Mouse (Mus musculus): ENCODE measurements around the gene Ndufb3. TPM values are rescaled to one million over a fixed set of nuclear protein-coding genes. Genes with fewer than 3 reads are reported as not detected.
"Not testable (repeated sequence)": the region's sequence is repeated elsewhere in the genome, so short reads cannot be mapped to it uniquely, and the experiment has no call there.

Gene Ndufb3
- 33.6 to 51.9 TPM (median 45.8 TPM) in 3 replicates for total RNA-seq (2017)

DNA sequence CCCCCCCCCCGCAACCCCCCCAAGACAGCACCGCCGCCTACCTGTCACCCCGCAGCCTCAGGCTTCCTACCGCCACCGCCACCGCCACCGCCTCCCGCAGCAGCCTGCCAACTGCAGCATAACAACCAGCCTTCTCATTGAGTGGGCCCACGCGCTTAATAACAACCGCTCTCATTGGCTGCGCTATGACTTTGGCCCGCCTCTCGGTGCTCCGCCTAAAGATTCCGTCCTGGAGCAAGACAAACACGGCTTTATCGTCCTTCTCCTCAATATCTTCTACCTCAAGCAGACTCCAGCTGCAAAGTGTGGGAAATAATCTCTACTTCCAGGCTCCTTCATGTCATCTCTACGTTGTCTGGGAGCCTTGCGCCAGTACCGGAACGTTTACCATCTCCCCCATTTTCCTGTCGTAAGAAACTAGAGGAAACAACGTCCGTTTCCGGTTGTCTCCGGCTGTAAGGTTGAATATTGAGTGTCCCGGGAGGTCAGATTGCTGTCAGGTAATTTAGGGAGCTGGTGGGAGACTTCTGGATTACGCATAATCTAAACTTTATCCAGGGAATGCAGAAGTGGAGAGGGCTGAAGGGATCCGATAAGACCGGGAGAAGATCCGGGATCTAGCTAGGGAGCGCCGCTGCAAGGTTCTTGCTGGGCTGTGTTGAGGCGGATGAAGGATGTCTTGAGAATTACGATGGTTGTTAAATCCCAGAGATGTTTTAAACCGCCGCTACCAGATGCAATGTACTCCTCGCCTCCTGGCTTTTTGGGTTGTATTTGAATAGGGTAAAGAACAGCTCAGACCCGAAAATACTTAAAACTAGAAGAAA is at the start of gene Ndufb3, which contains the start of gene Fam126b:
Gene Ndufb3 (plus strand): TSS at position 214 of the 827 bp plus-strand sequence.
Gene Fam126b (minus strand): TSS at position 153 of the 827 bp plus-strand sequence.
- ATAC-seq (replicated peaks; ENCODE audit: insufficient number of reproducible peaks, low FRiP score, low TSS enrichment, poor library complexity, severe bottlenecking) = peak; percentile 99

DNA sequence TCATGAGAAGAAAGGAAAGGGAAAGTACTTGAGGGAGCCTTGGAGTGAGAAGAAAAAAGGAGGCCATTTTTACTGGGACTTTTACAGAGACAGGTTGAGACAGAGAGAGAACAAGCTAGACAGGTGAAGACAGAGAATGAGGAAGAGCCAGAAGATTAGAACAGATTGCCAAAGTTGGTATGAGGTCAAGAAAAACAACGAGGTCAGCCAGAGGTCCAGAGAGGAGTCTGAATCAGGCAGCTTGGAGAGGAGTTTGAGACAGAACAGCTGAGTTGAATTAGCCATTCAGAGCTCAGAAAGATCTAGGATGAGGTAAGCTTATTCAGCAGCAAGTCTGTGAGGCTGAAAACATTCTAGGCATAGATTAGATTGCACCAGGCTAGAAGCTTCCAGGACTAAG is 44.8 kb upstream of the Ndufb3 start:
- no peak for ATAC-seq (replicated peaks; ENCODE audit: insufficient number of reproducible peaks, low FRiP score, low TSS enrichment, poor library complexity, severe bottlenecking)

GRCm38 (mm10) chr1:58560370-58560769 is 25.8 kb upstream of the Ndufb3 start:
- not testable (repeated sequence) for ATAC-seq (replicated peaks; ENCODE audit: insufficient number of reproducible peaks, low FRiP score, low TSS enrichment, poor library complexity, severe bottlenecking)

GRCm38 (mm10) chr1:58562455-58562854 is 23.7 kb upstream of the Ndufb3 start:
- ATAC-seq (replicated peaks; ENCODE audit: insufficient number of reproducible peaks, low FRiP score, low TSS enrichment, poor library complexity, severe bottlenecking) = 0 out of 2 replicates have a peak, but pooled peaks have one; percentile 50

GRCm38 (mm10) chr1:58564981-58565380 is 21.2 kb upstream of the Ndufb3 start:
- ATAC-seq (replicated peaks; ENCODE audit: insufficient number of reproducible peaks, low FRiP score, low TSS enrichment, poor library complexity, severe bottlenecking) = no peak

DNA sequence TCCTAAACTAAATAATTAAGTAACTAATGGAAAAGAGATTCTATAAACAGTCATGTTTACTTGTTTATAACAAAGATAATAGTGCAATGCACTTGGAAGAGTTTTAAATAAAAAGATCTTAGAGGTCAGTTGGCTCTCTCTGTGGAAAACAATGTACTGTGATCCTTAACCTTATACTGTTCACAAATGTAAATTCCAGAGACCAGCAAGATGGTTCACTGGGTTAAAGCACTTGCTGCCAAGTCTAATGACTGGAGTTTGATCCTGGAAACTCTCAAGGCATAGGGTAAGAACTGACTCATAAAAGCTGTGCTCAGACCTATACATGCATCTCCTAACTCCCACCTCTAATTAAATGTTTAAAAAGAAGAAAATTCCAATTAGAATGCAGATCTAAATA is 19.6 kb upstream of the Ndufb3 start:
- ATAC-seq (replicated peaks; ENCODE audit: insufficient number of reproducible peaks, low FRiP score, low TSS enrichment, poor library complexity, severe bottlenecking) = no peak

GRCm38 (mm10) chr1:58568456-58569130 is 17.6 kb upstream of the Ndufb3 start:
- ATAC-seq (replicated peaks; ENCODE audit: insufficient number of reproducible peaks, low FRiP score, low TSS enrichment, poor library complexity, severe bottlenecking) = no peak

GRCm38 (mm10) chr1:58570437-58570836 is 15.7 kb upstream of the Ndufb3 start:
- no peak for ATAC-seq (replicated peaks; ENCODE audit: insufficient number of reproducible peaks, low FRiP score, low TSS enrichment, poor library complexity, severe bottlenecking)

- no peak for ATAC-seq (replicated peaks; ENCODE audit: insufficient number of reproducible peaks, low FRiP score, low TSS enrichment, poor library complexity, severe bottlenecking)
Measured at GRCm38 (mm10) chr1:58579179-58579578, 7.0 kb upstream of the Ndufb3 start.

GRCm38 (mm10) chr1:58582611-58583010 is 3.6 kb upstream of the Ndufb3 start:
- no peak for ATAC-seq (replicated peaks; ENCODE audit: insufficient number of reproducible peaks, low FRiP score, low TSS enrichment, poor library complexity, severe bottlenecking)

GRCm38 (mm10) chr1:58584271-58584670 is 1.9 kb upstream of the Ndufb3 start:
- ATAC-seq (replicated peaks; ENCODE audit: insufficient number of reproducible peaks, low FRiP score, low TSS enrichment, poor library complexity, severe bottlenecking) = no peak

DNA sequence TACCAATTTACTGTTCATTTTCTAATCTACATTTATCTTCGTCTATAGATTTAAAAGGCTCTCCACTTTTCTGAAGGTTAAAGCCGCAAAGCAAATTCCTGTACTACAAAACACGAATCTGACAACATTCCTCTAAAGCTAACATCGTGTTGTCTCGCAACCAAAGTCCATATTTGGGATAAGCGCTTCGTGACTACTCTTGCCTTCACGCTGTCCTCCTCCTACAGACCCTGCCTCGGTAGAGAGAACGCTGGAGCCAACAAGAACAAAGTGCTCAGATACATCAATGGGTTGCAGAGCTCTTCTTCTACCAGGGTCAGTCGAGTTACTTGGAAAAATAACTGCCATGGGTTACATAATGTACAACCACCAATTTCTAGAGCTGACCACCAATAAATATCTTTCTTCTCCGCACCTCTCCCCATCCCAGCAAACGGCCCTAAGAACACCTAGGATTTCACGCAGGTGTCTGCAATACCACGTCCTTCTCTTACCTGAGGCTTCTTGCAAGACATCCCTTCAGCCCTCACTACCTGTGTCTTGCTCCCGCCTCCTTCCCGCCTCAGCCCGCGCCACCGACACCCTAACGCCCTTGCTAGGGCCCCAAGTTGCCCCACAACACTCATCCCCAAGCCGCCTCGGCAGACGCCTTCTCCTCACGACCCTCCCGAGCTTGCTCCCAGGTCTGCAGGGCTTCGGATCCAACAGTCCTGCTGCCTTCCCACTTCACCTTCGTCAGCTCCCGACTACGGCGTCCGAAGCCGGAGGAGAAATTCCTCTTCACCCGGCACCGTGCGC is 612 bp upstream of the Ndufb3 start:
- peak; percentile 14; the same call in 1 of the 2 replicates for ATAC-seq (replicated peaks; ENCODE audit: insufficient number of reproducible peaks, low FRiP score, low TSS enrichment, poor library complexity, severe bottlenecking)

DNA sequence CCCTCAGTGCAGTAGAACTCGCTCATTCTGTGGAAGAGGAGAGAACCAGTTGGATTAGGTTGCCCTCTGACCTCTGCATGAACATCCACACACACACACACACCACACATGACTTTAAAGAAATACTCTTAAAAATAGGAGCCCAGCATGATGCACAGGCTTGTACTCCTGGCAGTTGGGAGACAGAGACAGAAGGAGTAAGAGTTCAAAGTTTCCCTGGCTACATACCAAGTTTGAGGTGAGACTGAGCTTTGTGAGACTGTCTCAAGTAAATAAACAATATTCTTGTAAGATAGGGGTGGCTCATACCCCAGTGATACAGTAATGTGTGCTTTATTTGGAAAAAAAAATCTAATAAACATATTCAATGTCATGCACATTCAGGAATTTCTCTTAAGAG is 1.3 kb downstream of the Ndufb3 start:
- no peak for ATAC-seq (replicated peaks; ENCODE audit: insufficient number of reproducible peaks, low FRiP score, low TSS enrichment, poor library complexity, severe bottlenecking)

DNA sequence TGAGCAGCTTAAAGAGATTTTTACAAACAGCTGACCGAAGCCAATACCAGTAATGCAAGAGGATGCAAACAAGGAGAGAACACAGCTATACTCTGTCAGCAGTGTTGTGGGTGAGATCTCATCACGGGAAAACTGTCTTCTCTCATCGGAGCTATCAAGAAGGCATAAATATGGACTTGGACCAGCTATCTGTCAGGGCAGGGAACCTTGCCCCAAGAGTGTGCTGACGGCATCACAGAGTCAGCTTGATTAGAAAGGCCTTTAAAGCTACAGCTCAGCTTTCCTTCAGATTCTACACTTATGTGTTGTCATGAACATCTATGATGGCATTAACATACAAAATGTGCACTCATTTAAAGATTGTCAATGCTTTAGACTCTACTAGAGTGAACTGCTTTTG is 16.5 kb downstream of the Ndufb3 start:
- ATAC-seq (replicated peaks; ENCODE audit: insufficient number of reproducible peaks, low FRiP score, low TSS enrichment, poor library complexity, severe bottlenecking) = no peak

GRCm38 (mm10) chr1:58603738-58604137 is 17.6 kb downstream of the Ndufb3 start:
- ATAC-seq (replicated peaks; ENCODE audit: insufficient number of reproducible peaks, low FRiP score, low TSS enrichment, poor library complexity, severe bottlenecking) = no peak

- not testable (repeated sequence) for ATAC-seq (replicated peaks; ENCODE audit: insufficient number of reproducible peaks, low FRiP score, low TSS enrichment, poor library complexity, severe bottlenecking)
Measured at GRCm38 (mm10) chr1:58609591-58609990, 23.4 kb downstream of the Ndufb3 start.

DNA sequence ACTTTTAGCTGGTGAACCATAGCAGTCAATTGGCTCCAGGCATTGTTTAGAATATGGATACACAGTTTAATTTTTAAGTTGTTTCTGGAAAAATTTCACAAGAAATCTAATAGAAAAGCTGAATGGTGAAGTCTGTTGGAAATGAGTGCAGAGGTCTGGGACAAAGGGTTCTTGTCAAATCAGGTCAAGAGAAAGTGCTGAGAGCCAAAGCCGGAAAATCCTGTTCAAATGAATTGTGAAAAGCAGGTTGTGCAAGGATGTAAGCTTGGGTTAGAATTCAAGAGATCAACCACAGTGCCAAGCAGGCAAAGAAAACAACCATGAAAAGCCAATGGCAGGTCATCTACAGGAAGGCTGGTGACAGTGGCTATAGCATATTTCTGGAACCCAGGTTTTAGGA is 24.0 kb downstream of the Ndufb3 start:
- ATAC-seq (replicated peaks; ENCODE audit: insufficient number of reproducible peaks, low FRiP score, low TSS enrichment, poor library complexity, severe bottlenecking) = no peak

- ATAC-seq (replicated peaks; ENCODE audit: insufficient number of reproducible peaks, low FRiP score, low TSS enrichment, poor library complexity, severe bottlenecking) = no peak
Measured at GRCm38 (mm10) chr1:58610611-58611010, 24.4 kb downstream of the Ndufb3 start.

GRCm38 (mm10) chr1:58613786-58614185 is 27.6 kb downstream of the Ndufb3 start:
- ATAC-seq (replicated peaks; ENCODE audit: insufficient number of reproducible peaks, low FRiP score, low TSS enrichment, poor library complexity, severe bottlenecking) = no peak
